Mouse (Mus musculus): ENCODE measurements around the gene Epsti1. TPM values are rescaled to one million over a fixed set of nuclear protein-coding genes. Genes with fewer than 3 reads are reported as not detected.

The Epsti1 gene
- polyA plus RNA-seq (2017; shearing (Covaris generic)): 113 TPM

GRCm38 (mm10) chr14:77904171-77904762 lies at the start of gene Epsti1:
Epsti1 (plus strand) TSS chr14:77904239.

GRCm38 (mm10) chr14:77874304-77875241 lies 29.5 kb upstream of the Epsti1 start, which contains the start of gene Dnajc15:
Dnajc15 (minus strand) TSS chr14:77875125.

Other genes starting within 250 kb of the Epsti1 start
- gene Dnajc15, start 29.1 kb upstream of the Epsti1 start, polyA plus RNA-seq (2017; shearing (Covaris generic)): 135 TPM
- not detected for gene Fam216b, start 184.8 kb downstream of the Epsti1 start, polyA plus RNA-seq (2017; shearing (Covaris generic))

Data from CD4-positive, CD25-positive, alpha-beta regulatory T cell (primary cell).